Mouse (Mus musculus) left cerebral cortex, postnatal 25 days (tissue): ENCODE results near the gene A930017K11Rik. TPM values are rescaled to one million over a fixed set of nuclear protein-coding genes. Genes with fewer than 3 reads are reported as not detected.

Experiments
- DNase-seq, 2 experiments: peaks; one replicate each; pipeline ENCODE4 v3.0.0; 2022; ENCODE audit warnings: low spot score in 2 of 2, mixed read lengths in 1 of 2
- intact Hi-C: fragments of 180-260 bp; cut with DNase I; formaldehyde crosslinking; loops from one replicate; pipeline ENCODE4 v1.15.1; 2025
- total RNA-seq, 2 experiments: library from RNA; stranded (reverse); gene quantifications; 2 replicates each; pipeline ENCODE4 v1.2.3; 2021

The A930017K11Rik gene
- total RNA-seq, 2 experiments from 2014 or later = 0.23 TPM; not detected in 1

GRCm38 (mm10) chr17:25961566-25961965, 9.2 kb upstream of the A930017K11Rik start:
- intact Hi-C loops = no loop called here
- DNase-seq = no peak

DNA sequence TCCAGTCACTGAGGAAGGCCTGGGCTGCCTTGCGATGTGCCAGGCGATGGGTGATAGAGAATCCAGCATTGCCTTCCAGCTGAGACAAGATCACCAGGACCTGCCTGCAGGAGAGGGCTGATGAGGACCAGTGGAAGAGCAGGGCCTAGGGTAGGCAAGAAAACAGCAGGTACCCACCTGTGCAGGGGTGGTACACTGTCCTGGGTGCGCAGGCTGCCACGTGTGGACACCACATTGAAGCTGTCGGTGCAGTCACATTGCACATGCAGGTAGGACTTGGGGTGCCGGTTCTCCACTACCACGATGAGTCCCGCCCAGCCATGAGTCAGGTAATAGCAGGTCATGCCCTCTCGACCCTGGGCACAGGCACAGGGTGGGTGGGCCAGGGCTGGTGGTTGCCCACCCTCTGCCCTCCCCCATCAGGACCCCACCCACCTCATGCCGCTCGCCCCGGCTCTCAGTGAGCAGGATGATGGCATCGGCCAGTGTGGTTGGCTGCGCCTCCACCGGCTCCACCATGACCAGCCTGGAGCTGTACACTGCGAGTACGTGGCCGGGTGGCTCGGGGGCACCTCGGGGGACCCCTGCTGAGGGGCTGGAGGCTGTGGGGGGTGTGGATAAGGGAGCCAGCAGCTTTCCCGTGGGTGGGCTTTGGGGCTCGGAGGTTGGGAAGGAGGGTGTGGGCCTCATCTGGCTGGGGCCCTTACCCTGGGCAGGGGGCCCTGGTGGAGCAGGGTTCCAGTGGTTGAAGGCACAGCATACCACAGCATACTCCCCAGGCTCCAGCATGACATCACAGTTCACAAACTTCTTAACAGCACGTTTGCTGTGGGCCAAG, 7.5 kb upstream of the A930017K11Rik start:
- intact Hi-C loops = no loop called here
- no peak for DNase-seq

DNA sequence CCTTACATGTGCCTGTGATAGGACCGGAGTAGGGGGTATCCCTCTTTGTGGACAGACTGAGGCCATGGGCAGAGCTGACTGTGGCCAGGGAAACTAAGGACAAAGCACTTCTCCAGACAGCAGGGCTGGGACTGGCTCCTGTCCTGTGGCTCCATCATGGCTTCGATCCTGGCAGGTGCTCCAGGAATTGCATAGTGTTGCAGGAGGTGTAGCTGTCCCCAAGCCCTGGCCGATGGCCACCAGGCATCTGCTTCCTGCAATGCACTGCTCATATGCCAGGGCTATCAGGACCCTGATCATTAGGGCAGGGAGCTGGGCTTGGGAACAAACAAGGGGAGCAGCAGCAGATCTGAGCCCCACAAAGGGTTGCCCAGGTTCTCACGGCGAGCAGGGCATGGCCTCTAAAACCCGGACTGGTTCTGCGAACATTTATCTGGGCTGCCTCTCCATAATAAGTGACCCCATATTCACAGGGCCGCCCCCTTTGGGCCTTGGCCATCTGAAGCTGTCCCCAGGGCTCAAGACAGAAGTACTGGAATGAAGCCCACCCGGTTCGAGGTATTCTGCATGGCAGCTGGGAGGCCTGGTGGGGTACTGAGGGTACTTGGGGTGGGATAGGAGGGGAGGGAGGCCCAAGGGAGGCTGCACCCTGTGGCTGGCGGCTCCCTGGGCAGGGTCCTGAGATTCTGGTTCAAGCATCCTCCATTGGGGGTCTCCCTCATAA, 6.6 kb upstream of the A930017K11Rik start:
- no peak for DNase-seq
- intact Hi-C loops = no loop called here

GRCm38 (mm10) chr17:25957586-25958051, 5.3 kb upstream of the A930017K11Rik start:
- intact Hi-C loops = no loop called here
- DNase-seq = no peak

GRCm38 (mm10) chr17:25956631-25957030, 4.3 kb upstream of the A930017K11Rik start:
- intact Hi-C loops = no loop called here
- no peak for DNase-seq

GRCm38 (mm10) chr17:25956201-25956600, 3.8 kb upstream of the A930017K11Rik start:
- DNase-seq = no peak
- intact Hi-C loops = no loop called here

- intact Hi-C loops = no loop called here
- no peak for DNase-seq
Observed at GRCm38 (mm10) chr17:25955736-25956135, 3.4 kb upstream of the A930017K11Rik start.

GRCm38 (mm10) chr17:25954671-25955070, 2.3 kb upstream of the A930017K11Rik start:
- DNase-seq = no peak
- intact Hi-C loops = no loop called here

DNA sequence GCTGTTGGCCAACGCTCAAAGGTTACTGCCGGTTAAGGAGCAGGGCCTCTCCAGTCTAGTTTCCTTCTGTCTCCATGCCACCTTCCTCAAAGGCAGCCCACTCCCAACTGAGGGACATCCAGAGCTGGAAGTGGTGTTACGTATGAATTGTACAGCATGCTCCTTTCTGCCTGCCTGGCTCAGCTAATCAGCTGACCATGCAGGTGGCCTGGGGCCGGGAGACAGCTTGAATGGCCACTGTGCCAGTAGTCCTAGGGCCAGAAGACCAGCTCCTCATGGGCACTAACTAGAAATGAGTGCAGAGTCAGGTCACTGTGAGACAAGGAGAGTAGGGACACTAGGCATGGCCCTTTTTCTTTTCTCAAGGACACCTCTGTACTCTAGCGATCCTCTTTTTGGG, 796 bp upstream of the A930017K11Rik start:
- no peak for DNase-seq
- intact Hi-C loops = no loop called here

- no peak for DNase-seq
- intact Hi-C loops = no loop called here
Observed at GRCm38 (mm10) chr17:25951225-25951802, 1.1 kb downstream of the A930017K11Rik start.

DNA sequence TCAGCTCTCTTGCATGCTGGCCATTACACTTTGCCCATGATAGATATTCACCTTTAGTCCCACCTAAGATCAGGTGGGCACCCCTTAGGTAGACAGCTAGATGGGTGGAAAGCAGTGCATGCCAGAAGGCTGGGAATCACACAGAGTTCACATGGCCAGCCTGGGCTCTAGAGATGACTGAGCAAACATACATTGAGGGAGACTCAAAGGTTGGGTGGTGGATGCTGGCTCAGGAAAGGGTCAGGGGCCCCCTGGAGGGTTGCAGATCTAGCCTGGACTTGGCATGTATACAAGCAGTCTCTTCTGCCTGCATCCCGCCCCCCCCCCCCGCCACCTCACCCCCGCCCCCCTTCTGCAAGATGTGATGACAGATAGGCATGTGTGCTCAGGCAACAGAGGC, 1.7 kb downstream of the A930017K11Rik start:
- intact Hi-C loops = no loop called here
- no peak for DNase-seq

GRCm38 (mm10) chr17:25949981-25950380, 2.4 kb downstream of the A930017K11Rik start:
- intact Hi-C loops = no loop called here
- no peak for DNase-seq

GRCm38 (mm10) chr17:25948051-25948450, 4.3 kb downstream of the A930017K11Rik start:
- DNase-seq = no peak
- intact Hi-C loops = no loop called here

GRCm38 (mm10) chr17:25947576-25947975, 4.8 kb downstream of the A930017K11Rik start:
- DNase-seq = no peak

DNA sequence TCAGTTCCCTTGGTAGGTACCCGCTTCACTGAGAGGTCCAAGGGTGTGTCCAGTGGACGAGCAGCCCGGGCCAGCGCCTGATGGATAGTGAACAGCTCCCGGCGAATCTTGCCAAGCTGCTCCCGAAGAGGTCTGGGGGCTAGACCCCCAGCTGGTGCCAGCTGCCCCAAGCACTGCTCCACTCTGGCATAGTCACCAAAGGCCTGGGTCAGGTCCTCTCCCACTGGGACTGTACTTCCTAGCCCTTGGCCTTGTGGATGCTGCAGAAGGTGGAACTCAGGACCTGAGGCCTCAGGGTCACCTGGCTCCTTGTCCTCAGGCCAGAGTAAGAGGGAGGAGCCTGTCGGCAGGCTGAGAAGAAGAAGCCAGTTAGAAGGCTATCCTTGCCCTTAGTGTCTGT, 5.5 kb downstream of the A930017K11Rik start:
- intact Hi-C loops = no loop called here
- DNase-seq = no peak

More at GRCm38 (mm10) chr17:25947576-25947975, 4.8 kb downstream of the A930017K11Rik start:
- intact Hi-C loops = no loop called here

GRCm38 (mm10) chr17:25946349-25946748, 6.0 kb downstream of the A930017K11Rik start:
- DNase-seq = no peak
- intact Hi-C loops = no loop called here

GRCm38 (mm10) chr17:25945517-25946155, 6.7 kb downstream of the A930017K11Rik start:
- intact Hi-C loops = no loop called here
- no peak for DNase-seq

- intact Hi-C loops = no loop called here
- no peak for DNase-seq
Observed at GRCm38 (mm10) chr17:25944366-25945163, 7.8 kb downstream of the A930017K11Rik start, which contains the start of the genes Pigq and Nhlrc4. Pigq (minus strand) TSS chr17:25944936. Nhlrc4 (minus strand) TSS chr17:25944961.

DNA sequence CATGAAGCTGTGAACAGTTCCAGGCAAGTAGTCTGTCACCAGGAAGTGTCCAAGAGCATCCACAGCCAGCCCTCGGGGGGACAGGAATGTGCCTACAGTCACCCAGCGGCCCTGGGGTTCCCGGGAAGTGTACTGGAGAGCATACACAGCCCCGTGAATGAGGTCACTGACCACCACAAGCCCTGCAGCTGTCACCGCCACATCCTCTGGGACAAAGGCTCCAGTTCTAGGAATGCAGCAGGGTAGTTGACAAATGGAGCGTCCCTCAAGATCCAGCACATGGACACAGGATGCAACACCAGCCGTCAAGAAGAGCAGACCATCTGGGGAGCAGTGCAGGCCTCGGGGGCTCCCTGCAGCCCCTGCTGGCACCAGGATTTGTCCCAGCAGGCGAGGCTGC, 8.6 kb downstream of the A930017K11Rik start:
- no peak for DNase-seq
- intact Hi-C loops = no loop called here
